19 mouse cellular contexts compared by ENCODE assay signal in the genomic region with DNA sequence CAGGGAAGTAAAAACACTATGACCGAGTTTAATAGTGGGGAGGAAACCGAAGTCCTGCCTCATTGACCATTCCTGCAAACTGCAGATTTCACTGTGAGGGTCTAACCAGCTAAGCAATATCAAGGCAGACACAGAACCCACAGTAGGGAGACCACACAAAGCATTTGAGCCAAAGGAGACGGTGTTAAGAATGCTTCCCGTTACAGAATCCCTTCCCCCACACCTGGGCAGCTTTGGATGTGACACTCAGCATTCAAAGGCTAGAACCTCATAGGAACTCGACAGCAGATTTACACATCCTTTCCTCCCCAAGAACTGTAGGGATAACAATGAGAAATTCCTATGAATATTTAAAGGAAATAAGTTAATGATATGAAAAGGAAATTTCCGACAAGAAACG.
DNase-seq lines count a peak whose midpoint lies in the region; ATAC-seq and TF ChIP-seq lines count a peak whose summit lies in the region.
"Had no signal": no experiment of that assay in that cellular context is flagged by ENCODE, and none has a peak within 500 bp of the region (broad histone marks: within the 10 kb centered on the region; RNA-seq: fewer than 3 reads in every experiment).

No protein-coding gene starts in this region.

- no peak for DNase-seq in hindbrain, postnatal 0 days (ENCODE audit: low spot score)
- DNase-seq in midbrain, embryonic 11.5 days (ENCODE audit: low spot score, missing footprints), result no peak
- no peak for DNase-seq in forebrain, embryonic 11.5 days (ENCODE audit: low spot score)
- no peak for DNase-seq in spleen, postnatal 36 days (ENCODE audit: low spot score in 2 of 2)
- DNase-seq: adrenal gland, postnatal 25 days; cerebellum, adult 11-12 months; heart, postnatal 10 days; liver, embryonic 13.5 days; lung, embryonic 14.5 days; lung, postnatal 36 days; thymus, postnatal 36 days had no signal

- H3K27me3 ChIP-seq in hindbrain, embryonic 12.5 days, result no peaks in the 10 kb centered on the region
- no peaks in the 10 kb centered on the region for H3K27me3 ChIP-seq in hindbrain, postnatal 0 days (ENCODE audit: insufficient read depth, low read length)
- peaks cover 18% of the 10 kb centered on the region for H3K27me3 ChIP-seq in midbrain, embryonic 12.5 days
- no peaks in the 10 kb centered on the region for H3K27me3 ChIP-seq in midbrain, embryonic 11.5 days (ENCODE audit: control insufficient read depth, insufficient read depth, low read length)
- no peaks in the 10 kb centered on the region for H3K27me3 ChIP-seq in forebrain, embryonic 11.5 days (ENCODE audit: control insufficient read depth, insufficient read depth, low read length)
- H3K27me3 ChIP-seq in midbrain, embryonic 15.5 days (replicated peaks), result no peaks in the 10 kb centered on the region
- H3K27me3 ChIP-seq: CH12.LX; hindbrain, embryonic 15.5 days; limb, embryonic 13.5 days; liver, embryonic 13.5 days had no signal

- H3K9me3 ChIP-seq in hindbrain, embryonic 12.5 days (replicated peaks), result no peaks in the 10 kb centered on the region
- no peaks in the 10 kb centered on the region for H3K9me3 ChIP-seq in hindbrain, postnatal 0 days (ENCODE audit: low read length)
- H3K9me3 ChIP-seq in midbrain, embryonic 12.5 days, result no peaks in the 10 kb centered on the region
- H3K9me3 ChIP-seq in midbrain, embryonic 11.5 days (ENCODE audit: control insufficient read depth, low read length), result no peaks in the 10 kb centered on the region
- H3K9me3 ChIP-seq in forebrain, embryonic 11.5 days (ENCODE audit: control insufficient read depth, low read length), result no peaks in the 10 kb centered on the region
- no peaks in the 10 kb centered on the region for H3K9me3 ChIP-seq in midbrain, embryonic 15.5 days
- H3K9me3 ChIP-seq: hindbrain, embryonic 15.5 days; limb, embryonic 13.5 days had no signal

- no peak overlapping the region for H3K4me3 ChIP-seq in hindbrain, embryonic 12.5 days
- H3K4me3 ChIP-seq in hindbrain, postnatal 0 days (ENCODE audit: low read length), result no peak overlapping the region
- no peak overlapping the region for H3K4me3 ChIP-seq in midbrain, embryonic 12.5 days
- no peak overlapping the region for H3K4me3 ChIP-seq in midbrain, embryonic 11.5 days (ENCODE audit: low read depth, low read length)
- no peak overlapping the region for H3K4me3 ChIP-seq in forebrain, embryonic 11.5 days (ENCODE audit: low read depth, low read length)
- no peak overlapping the region for H3K4me3 ChIP-seq in midbrain, embryonic 15.5 days
- H3K4me3 ChIP-seq: hindbrain, embryonic 15.5 days; limb, embryonic 13.5 days; liver, embryonic 13.5 days had no signal

- no peaks in the 10 kb centered on the region for H3K36me3 ChIP-seq in hindbrain, embryonic 12.5 days
- no peaks in the 10 kb centered on the region for H3K36me3 ChIP-seq in hindbrain, postnatal 0 days (ENCODE audit: insufficient read depth, low read length)
- no peaks in the 10 kb centered on the region for H3K36me3 ChIP-seq in midbrain, embryonic 12.5 days
- H3K36me3 ChIP-seq in midbrain, embryonic 11.5 days (ENCODE audit: control insufficient read depth, insufficient read depth, low read length), result no peaks in the 10 kb centered on the region
- no peaks in the 10 kb centered on the region for H3K36me3 ChIP-seq in forebrain, embryonic 11.5 days (ENCODE audit: control insufficient read depth, insufficient read depth, low read length)
- H3K36me3 ChIP-seq in midbrain, embryonic 15.5 days (replicated peaks), result no peaks in the 10 kb centered on the region
- H3K36me3 ChIP-seq: hindbrain, embryonic 15.5 days; limb, embryonic 13.5 days; liver, embryonic 13.5 days had no signal

- H3K27ac ChIP-seq in hindbrain, embryonic 12.5 days, result peak overlapping the region; percentile 18; the same call in 1 of the 2 replicates
- H3K27ac ChIP-seq in hindbrain, postnatal 0 days, result no peak overlapping the region
- H3K27ac ChIP-seq in midbrain, embryonic 12.5 days (replicated peaks), result 0 out of 2 replicates have a peak overlapping the region, but pooled peaks have one; percentile 35
- no peak overlapping the region for H3K27ac ChIP-seq in midbrain, embryonic 11.5 days (ENCODE audit: low read depth, low read length)
- H3K27ac ChIP-seq in forebrain, embryonic 11.5 days (ENCODE audit: low read depth, low read length), result peak overlapping the region; percentile 63; the same call in 1 of the 2 replicates
- peak overlapping the region; percentile 63 for H3K27ac ChIP-seq in midbrain, embryonic 15.5 days
- H3K27ac ChIP-seq: hindbrain, embryonic 15.5 days; limb, embryonic 13.5 days; liver, embryonic 13.5 days had no signal

- H3K4me2 ChIP-seq in hindbrain, embryonic 12.5 days (replicated peaks), result no peak overlapping the region
- no peak overlapping the region for H3K4me2 ChIP-seq in hindbrain, postnatal 0 days (ENCODE audit: low read depth, low read length)
- H3K4me2 ChIP-seq in midbrain, embryonic 12.5 days (replicated peaks), result no peak overlapping the region
- no peak overlapping the region for H3K4me2 ChIP-seq in midbrain, embryonic 11.5 days
- H3K4me2 ChIP-seq in forebrain, embryonic 11.5 days (ENCODE audit: low read depth, low read length, severe bottlenecking), result no peak overlapping the region
- H3K4me2 ChIP-seq in midbrain, embryonic 15.5 days, result no peak overlapping the region
- H3K4me2 ChIP-seq: heart, embryonic 11.5 days; hindbrain, embryonic 15.5 days; limb, embryonic 13.5 days; liver, embryonic 13.5 days; lung, embryonic 14.5 days had no signal

- TF ChIP-seq CTCF in hindbrain, postnatal 0 days (IDR thresholded peaks at IDR 0.05; ENCODE audit: low read depth), result no peak

- peaks cover 9% of the 10 kb centered on the region for H3K4me1 ChIP-seq in hindbrain, embryonic 12.5 days
- no peaks in the 10 kb centered on the region for H3K4me1 ChIP-seq in hindbrain, postnatal 0 days (ENCODE audit: insufficient read depth, low read length)
- peaks cover 38% of the 10 kb centered on the region for H3K4me1 ChIP-seq in midbrain, embryonic 12.5 days
- H3K4me1 ChIP-seq in midbrain, embryonic 11.5 days (ENCODE audit: control insufficient read depth, insufficient read depth, low read length), result no peaks in the 10 kb centered on the region
- peaks cover 6% of the 10 kb centered on the region for H3K4me1 ChIP-seq in forebrain, embryonic 11.5 days (replicated peaks; ENCODE audit: control insufficient read depth, insufficient read depth, low read length)
- peaks cover 15% of the 10 kb centered on the region; the same call in 1 of the 2 replicates for H3K4me1 ChIP-seq in midbrain, embryonic 15.5 days
- H3K4me1 ChIP-seq: liver, embryonic 13.5 days had no signal

- H3K9ac ChIP-seq in hindbrain, embryonic 12.5 days, result no peak overlapping the region
- H3K9ac ChIP-seq in hindbrain, postnatal 0 days (replicated peaks; ENCODE audit: low read length), result no peak overlapping the region
- no peak overlapping the region for H3K9ac ChIP-seq in midbrain, embryonic 12.5 days (replicated peaks)
- no peak overlapping the region for H3K9ac ChIP-seq in midbrain, embryonic 11.5 days (ENCODE audit: low read length)
- no peak overlapping the region for H3K9ac ChIP-seq in forebrain, embryonic 11.5 days (ENCODE audit: low read length)
- no peak overlapping the region for H3K9ac ChIP-seq in midbrain, embryonic 15.5 days
- H3K9ac ChIP-seq: hindbrain, embryonic 15.5 days; limb, embryonic 13.5 days; liver, embryonic 13.5 days; lung, embryonic 14.5 days had no signal

- ATAC-seq in hindbrain, embryonic 12.5 days (ENCODE audit: low FRiP score), result no peak
- ATAC-seq in hindbrain, postnatal 0 days, result no peak
- ATAC-seq in midbrain, embryonic 12.5 days (ENCODE audit: low FRiP score, low read depth), result no peak
- ATAC-seq in midbrain, embryonic 11.5 days (ENCODE audit: low FRiP score), result no peak
- 0 out of 2 replicates have a peak, but pooled peaks have one; percentile 46 for ATAC-seq in forebrain, embryonic 11.5 days (replicated peaks; ENCODE audit: low FRiP score)
- no peak for ATAC-seq in midbrain, embryonic 15.5 days (replicated peaks)
- ATAC-seq: intestine, postnatal 0 days had no signal

- 54% methylated on average over 7 of the region's 7 CpGs for WGBS in hindbrain, embryonic 12.5 days
- WGBS in hindbrain, postnatal 0 days, result 52% methylated on average over 7 of the region's 7 CpGs
- WGBS in midbrain, embryonic 12.5 days, result 52% methylated on average over 7 of the region's 7 CpGs
- 61% methylated on average over 7 of the region's 7 CpGs for WGBS in midbrain, embryonic 11.5 days
- 42% methylated on average over 7 of the region's 7 CpGs for WGBS in forebrain, embryonic 11.5 days
- WGBS in midbrain, embryonic 15.5 days, result 32% methylated on average over 7 of the region's 7 CpGs

Comparison
In these comparisons a context has a peak if more than half of its experiments do, and no peak if none do; other contexts are left out.
1. H3K27ac ChIP-seq: peak in hindbrain, embryonic 12.5 days (single experiment), midbrain, embryonic 12.5 days (single experiment), forebrain, embryonic 11.5 days (single experiment) and midbrain, embryonic 15.5 days (single experiment); none in hindbrain, postnatal 0 days (single experiment) and midbrain, embryonic 11.5 days (single experiment).